Mouse (Mus musculus): ENCODE data around the gene Mapt. TPM values are rescaled to one million over a fixed set of nuclear protein-coding genes. Genes with fewer than 3 reads are reported as not detected.

The Mapt gene
- polyA plus RNA-seq, 1 experiment from 2014 or later: 1,059 TPM

DNA sequence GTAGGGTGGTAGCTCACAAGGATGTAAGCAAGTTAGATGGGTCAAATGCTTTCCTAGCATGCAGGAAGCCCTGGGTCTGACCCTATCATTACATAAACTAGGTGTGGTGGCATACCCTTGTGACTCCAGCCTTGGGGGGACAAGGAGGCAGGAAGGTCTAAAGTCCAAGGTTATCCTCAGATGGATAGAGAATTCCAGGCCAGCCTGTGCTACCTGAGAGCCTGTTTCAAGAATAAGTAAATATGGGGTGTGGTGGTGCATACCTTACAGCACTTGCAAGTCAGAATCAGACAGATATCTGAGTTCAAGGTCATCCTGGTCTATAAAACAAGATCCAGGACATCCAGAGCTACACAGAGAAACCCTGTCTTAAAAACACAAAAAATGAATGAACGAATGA is 96.3 kb downstream of the Mapt start:
- 93% methylated on average over 1 of the region's 1 CpGs for WGBS
- H3K9me3 ChIP-seq: no peaks in the 10 kb centered on the region
- no peak overlapping the region for H3K4me2 ChIP-seq
- no peak overlapping the region for H3K9ac ChIP-seq
- no peak overlapping the region for H3K27ac ChIP-seq (replicated peaks)
- H3K4me1 ChIP-seq (replicated peaks): no peaks in the 10 kb centered on the region
- no peak for ATAC-seq (ENCODE audit: low FRiP score, low read depth)
- peaks cover 27% of the 10 kb centered on the region for H3K36me3 ChIP-seq
- no peak overlapping the region for H3K4me3 ChIP-seq
- H3K27me3 ChIP-seq: no peaks in the 10 kb centered on the region

- H3K9ac ChIP-seq: no peak overlapping the region
- peaks cover 29% of the 10 kb centered on the region for H3K36me3 ChIP-seq
- no peaks in the 10 kb centered on the region for H3K9me3 ChIP-seq
- no peak overlapping the region for H3K4me3 ChIP-seq
- H3K27ac ChIP-seq (replicated peaks): no peak overlapping the region
- H3K4me2 ChIP-seq: no peak overlapping the region
- no peaks in the 10 kb centered on the region for H3K4me1 ChIP-seq (replicated peaks)
- no peak for ATAC-seq (ENCODE audit: low FRiP score, low read depth)
- no peaks in the 10 kb centered on the region for H3K27me3 ChIP-seq
- WGBS: 85% methylated on average over 6 of the region's 6 CpGs
Measured at GRCm38 (mm10) chr11:104327946-104328345, 96.8 kb downstream of the Mapt start.

GRCm38 (mm10) chr11:104329185-104329926 is 98.2 kb downstream of the Mapt start:
- 82% methylated on average over 11 of the region's 11 CpGs for WGBS
- H3K9me3 ChIP-seq: no peaks in the 10 kb centered on the region
- H3K36me3 ChIP-seq: peaks cover 38% of the 10 kb centered on the region
- ATAC-seq (ENCODE audit: low FRiP score, low read depth): no peak
- H3K27me3 ChIP-seq: no peaks in the 10 kb centered on the region
- H3K27ac ChIP-seq (replicated peaks): no peak overlapping the region
- H3K4me1 ChIP-seq (replicated peaks): no peaks in the 10 kb centered on the region
- H3K9ac ChIP-seq: no peak overlapping the region
- H3K4me2 ChIP-seq: no peak overlapping the region
- no peak overlapping the region for H3K4me3 ChIP-seq

GRCm38 (mm10) chr11:104330151-104330550 is 99.0 kb downstream of the Mapt start:
- no peak overlapping the region for H3K9ac ChIP-seq
- H3K4me2 ChIP-seq: no peak overlapping the region
- ATAC-seq (ENCODE audit: low FRiP score, low read depth): no peak
- peaks cover 45% of the 10 kb centered on the region for H3K36me3 ChIP-seq
- no peaks in the 10 kb centered on the region for H3K4me1 ChIP-seq (replicated peaks)
- H3K27ac ChIP-seq (replicated peaks): no peak overlapping the region
- no peaks in the 10 kb centered on the region for H3K27me3 ChIP-seq
- H3K4me3 ChIP-seq: no peak overlapping the region
- 86% methylated on average over 4 of the region's 4 CpGs for WGBS
- no peaks in the 10 kb centered on the region for H3K9me3 ChIP-seq

DNA sequence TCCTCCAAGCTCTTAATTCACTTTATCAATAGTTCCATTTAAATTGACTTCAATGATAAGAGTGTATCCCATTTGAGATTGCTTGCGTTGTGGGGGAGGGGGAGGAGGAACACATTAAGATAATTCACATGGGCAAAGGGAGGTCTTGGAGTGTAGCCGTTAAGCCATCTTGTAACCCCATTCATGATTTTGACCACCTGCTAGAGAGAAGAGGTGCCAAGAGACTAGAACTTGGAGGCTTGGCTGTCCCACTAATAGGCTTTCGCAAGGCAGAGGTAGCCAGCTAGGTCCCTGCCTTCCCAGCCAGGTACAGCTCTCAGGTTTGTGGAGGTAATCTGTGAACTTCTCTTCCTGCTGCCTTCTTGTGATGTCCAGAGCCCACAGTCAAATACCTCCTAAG is 100.0 kb downstream of the Mapt start:
- Histone ChIP-seq H3K4me2 (no peak overlapping the region), H3K27me3 (no peaks in the 10 kb centered on the region), H3K9ac (no peak overlapping the region), H3K4me3 (no peak overlapping the region), H3K9me3 (no peaks in the 10 kb centered on the region), H3K4me1 (replicated peaks) (no peaks in the 10 kb centered on the region), H3K36me3 (peaks cover 51% of the 10 kb centered on the region), H3K27ac (replicated peaks) (peak overlapping the region; percentile 4; the same call in 1 of the 2 replicates)
- no peak for ATAC-seq (ENCODE audit: low FRiP score, low read depth)
- WGBS: 80% methylated on average over 3 of the region's 3 CpGs

DNA sequence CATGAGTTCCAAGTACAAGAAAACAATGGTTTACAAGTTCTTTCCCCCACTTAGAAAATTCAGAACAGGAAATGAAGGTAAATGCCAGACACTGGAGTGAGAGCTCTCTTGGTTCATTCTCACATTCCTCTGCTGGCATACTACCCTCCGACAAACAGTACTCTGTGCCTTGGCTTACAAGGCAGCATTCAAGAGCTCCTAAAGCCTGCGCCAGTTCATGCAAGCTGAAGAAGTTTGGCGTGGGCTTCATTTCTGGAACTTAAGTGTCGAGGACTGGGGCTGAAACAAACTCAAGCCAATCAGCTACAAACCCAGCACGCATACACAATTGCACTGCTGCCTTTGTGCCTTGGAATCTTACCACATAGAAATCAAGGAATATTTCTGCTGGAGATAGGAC is 100.9 kb downstream of the Mapt start:
- no peak overlapping the region for H3K4me3 ChIP-seq
- WGBS: 86% methylated on average over 5 of the region's 5 CpGs
- no peaks in the 10 kb centered on the region for H3K4me1 ChIP-seq (replicated peaks)
- H3K9ac ChIP-seq: no peak overlapping the region
- H3K27me3 ChIP-seq: no peaks in the 10 kb centered on the region
- ATAC-seq (ENCODE audit: low FRiP score, low read depth): no peak
- peaks cover 51% of the 10 kb centered on the region for H3K36me3 ChIP-seq
- H3K27ac ChIP-seq (replicated peaks): peak overlapping the region; percentile 42; the same call in 1 of the 2 replicates
- no peak overlapping the region for H3K4me2 ChIP-seq
- H3K9me3 ChIP-seq: no peaks in the 10 kb centered on the region

DNA sequence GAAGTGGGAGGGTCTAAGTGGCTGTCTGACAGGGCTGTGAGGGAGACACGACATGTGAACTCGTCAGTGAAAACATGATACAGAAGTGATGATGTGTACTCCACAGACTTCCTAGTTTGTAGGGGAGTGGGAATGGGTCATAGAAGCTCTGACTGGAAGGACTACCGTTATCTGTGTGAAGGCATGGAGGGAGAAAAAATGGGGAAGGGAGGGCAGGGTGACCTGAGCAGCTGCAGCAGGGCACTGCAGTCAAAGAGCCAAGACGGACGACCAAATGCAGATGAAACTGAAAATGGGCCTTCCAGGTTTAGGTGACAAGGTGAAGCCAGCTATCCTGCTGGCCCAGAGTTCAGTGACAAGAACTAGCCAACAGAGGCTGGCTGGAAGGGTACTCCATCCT is 102.9 kb downstream of the Mapt start:
- H3K27me3 ChIP-seq: no peaks in the 10 kb centered on the region
- WGBS: 76% methylated on average over 5 of the region's 5 CpGs
- no peaks in the 10 kb centered on the region for H3K4me1 ChIP-seq (replicated peaks)

DNA sequence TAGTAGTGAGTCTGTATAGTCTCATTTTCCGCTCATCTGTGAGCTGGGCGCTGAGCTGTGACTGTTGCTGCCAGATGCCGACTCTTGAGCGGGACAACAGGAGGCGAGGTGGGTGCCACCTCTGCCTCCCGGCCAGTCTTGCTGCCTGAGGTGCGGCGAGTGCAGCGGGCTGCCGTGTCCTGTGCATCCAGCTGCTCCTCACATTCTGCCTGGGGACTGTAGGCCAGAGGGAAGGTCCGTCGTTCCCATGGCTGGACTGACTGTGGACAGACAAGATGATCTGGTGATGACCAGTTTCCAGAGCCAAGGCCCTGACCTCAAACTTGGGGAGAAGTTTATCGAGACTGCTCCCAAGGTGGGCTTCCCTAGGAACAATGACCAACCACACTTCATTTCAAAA is 103.8 kb downstream of the Mapt start:
- Histone ChIP-seq H3K9me3 (no peaks in the 10 kb centered on the region), H3K4me3 (no peak overlapping the region), H3K27me3 (no peaks in the 10 kb centered on the region), H3K4me1 (replicated peaks) (no peaks in the 10 kb centered on the region), H3K9ac (no peak overlapping the region), H3K27ac (replicated peaks) (0 out of 2 replicates have a peak overlapping the region, but pooled peaks have one; percentile 8), H3K4me2 (no peak overlapping the region), H3K36me3 (peaks cover 55% of the 10 kb centered on the region)
- ATAC-seq (ENCODE audit: low FRiP score, low read depth): no peak
- 82% methylated on average over 13 of the region's 13 CpGs for WGBS

More for the DNA sequence above, 102.9 kb downstream of the Mapt start:
- 0 out of 2 replicates have a peak, but pooled peaks have one; percentile 2 for ATAC-seq (ENCODE audit: low FRiP score, low read depth)
- Histone ChIP-seq H3K4me2 (no peak overlapping the region), H3K4me3 (no peak overlapping the region), H3K27ac (replicated peaks) (0 out of 2 replicates have a peak overlapping the region, but pooled peaks have one; percentile 8), H3K36me3 (peaks cover 54% of the 10 kb centered on the region), H3K9me3 (no peaks in the 10 kb centered on the region), H3K9ac (no peak overlapping the region)

- no peak for ATAC-seq (ENCODE audit: low FRiP score, low read depth)
- no peak overlapping the region for H3K4me3 ChIP-seq
- no peaks in the 10 kb centered on the region for H3K9me3 ChIP-seq
- peaks cover 62% of the 10 kb centered on the region for H3K36me3 ChIP-seq
- WGBS: 55% methylated on average over 3 of the region's 3 CpGs
- H3K27me3 ChIP-seq: no peaks in the 10 kb centered on the region
- no peak overlapping the region for H3K4me2 ChIP-seq
- H3K9ac ChIP-seq: no peak overlapping the region
- H3K27ac ChIP-seq (replicated peaks): no peak overlapping the region
- H3K4me1 ChIP-seq (replicated peaks): no peaks in the 10 kb centered on the region
Measured at GRCm38 (mm10) chr11:104346931-104347330, 115.7 kb downstream of the Mapt start.

DNA sequence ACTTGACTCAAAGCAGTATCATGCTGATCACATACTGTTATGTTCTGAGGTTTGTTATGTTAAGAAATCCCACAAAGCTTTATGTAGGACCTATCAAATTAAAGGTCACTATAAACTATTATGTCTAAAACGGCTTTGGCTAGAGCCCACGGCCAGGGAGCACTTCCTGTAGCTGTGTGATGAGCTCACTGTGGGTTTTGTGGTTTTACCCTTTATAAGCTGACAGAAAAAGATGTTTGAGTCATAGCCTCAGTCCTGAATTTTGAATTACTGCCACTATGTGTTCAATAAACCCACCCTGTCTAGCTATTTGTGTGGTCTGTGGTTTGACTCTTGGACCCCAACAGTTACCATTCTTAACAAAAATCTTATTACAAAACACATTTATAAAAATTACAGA is 130.6 kb downstream of the Mapt start:
- no peak overlapping the region for H3K4me3 ChIP-seq
- no peak for ATAC-seq (ENCODE audit: low FRiP score, low read depth)
- H3K36me3 ChIP-seq: peaks cover 1% of the 10 kb centered on the region
- no peak overlapping the region for H3K4me2 ChIP-seq
- H3K4me1 ChIP-seq (replicated peaks): no peaks in the 10 kb centered on the region
- no peak overlapping the region for H3K27ac ChIP-seq (replicated peaks)
- no peaks in the 10 kb centered on the region for H3K27me3 ChIP-seq
- 70% methylated on average over 2 of the region's 2 CpGs for WGBS
- no peaks in the 10 kb centered on the region for H3K9me3 ChIP-seq
- no peak overlapping the region for H3K9ac ChIP-seq

GRCm38 (mm10) chr11:104362704-104363103 is 131.5 kb downstream of the Mapt start:
- H3K4me3 ChIP-seq: no peak overlapping the region
- WGBS: 97% methylated on average over 1 of the region's 1 CpGs
- no peak overlapping the region for H3K9ac ChIP-seq

DNA sequence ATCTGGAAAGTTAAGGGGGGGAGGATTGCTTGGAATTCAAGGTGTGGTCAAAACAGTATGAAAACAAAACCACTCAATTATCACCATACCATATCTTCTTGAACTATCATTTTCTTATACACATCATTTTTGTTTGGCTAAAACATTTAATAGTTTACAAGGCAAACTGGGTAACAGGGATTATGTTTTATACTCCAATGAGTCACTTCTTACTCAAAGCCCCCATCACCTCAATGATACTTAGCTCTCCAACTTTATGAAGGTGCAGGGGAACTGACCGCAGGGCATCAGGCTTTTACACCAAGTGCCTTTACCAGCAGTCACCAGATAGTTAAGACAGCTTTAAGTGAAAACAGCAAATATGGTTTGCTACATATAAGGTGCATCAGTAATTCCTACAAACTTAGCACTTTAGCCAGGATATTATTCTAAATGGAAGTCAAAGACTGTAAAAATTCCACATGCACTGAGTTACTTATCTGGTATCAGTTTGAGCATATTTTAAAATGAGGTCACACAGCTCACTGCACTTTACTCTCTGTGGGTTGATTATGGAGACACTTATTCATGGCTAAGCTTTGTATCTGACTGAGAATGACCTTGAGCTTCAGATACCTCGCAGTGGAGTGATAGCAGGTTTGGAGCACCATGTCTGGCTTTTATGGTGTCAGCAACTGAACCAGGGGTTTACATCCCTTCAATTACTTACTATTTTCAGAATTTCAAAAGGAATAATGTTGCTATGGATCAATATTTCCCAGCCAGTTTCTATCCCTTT is 132.8 kb downstream of the Mapt start:
- 94% methylated on average over 2 of the region's 2 CpGs for WGBS
- H3K9ac ChIP-seq: no peak overlapping the region
- no peak overlapping the region for H3K4me2 ChIP-seq
- H3K4me1 ChIP-seq (replicated peaks): no peaks in the 10 kb centered on the region
- no peak for ATAC-seq (ENCODE audit: low FRiP score, low read depth)
- no peak overlapping the region for H3K27ac ChIP-seq (replicated peaks)
- H3K27me3 ChIP-seq: no peaks in the 10 kb centered on the region
- no peaks in the 10 kb centered on the region for H3K9me3 ChIP-seq
- H3K36me3 ChIP-seq: peaks cover 6% of the 10 kb centered on the region; the same call in 1 of the 2 replicates
- H3K4me3 ChIP-seq: no peak overlapping the region

More at GRCm38 (mm10) chr11:104362704-104363103, 131.5 kb downstream of the Mapt start:
- ATAC-seq (ENCODE audit: low FRiP score, low read depth): no peak
- H3K4me2 ChIP-seq: no peak overlapping the region
- H3K4me1 ChIP-seq (replicated peaks): no peaks in the 10 kb centered on the region
- H3K36me3 ChIP-seq: no peaks in the 10 kb centered on the region
- H3K27ac ChIP-seq (replicated peaks): no peak overlapping the region
- no peaks in the 10 kb centered on the region for H3K27me3 ChIP-seq
- no peaks in the 10 kb centered on the region for H3K9me3 ChIP-seq

All from hindbrain, embryonic 15.5 days (tissue).